Mouse (Mus musculus): ENCODE measurements at regions not wholly inside any gene's neighbourhood (a gene's known extent, or its start where the extent isn't known, plus 50 kb on each side); places are given as distances from the start of the nearest gene placed in this dataset.

DNA sequence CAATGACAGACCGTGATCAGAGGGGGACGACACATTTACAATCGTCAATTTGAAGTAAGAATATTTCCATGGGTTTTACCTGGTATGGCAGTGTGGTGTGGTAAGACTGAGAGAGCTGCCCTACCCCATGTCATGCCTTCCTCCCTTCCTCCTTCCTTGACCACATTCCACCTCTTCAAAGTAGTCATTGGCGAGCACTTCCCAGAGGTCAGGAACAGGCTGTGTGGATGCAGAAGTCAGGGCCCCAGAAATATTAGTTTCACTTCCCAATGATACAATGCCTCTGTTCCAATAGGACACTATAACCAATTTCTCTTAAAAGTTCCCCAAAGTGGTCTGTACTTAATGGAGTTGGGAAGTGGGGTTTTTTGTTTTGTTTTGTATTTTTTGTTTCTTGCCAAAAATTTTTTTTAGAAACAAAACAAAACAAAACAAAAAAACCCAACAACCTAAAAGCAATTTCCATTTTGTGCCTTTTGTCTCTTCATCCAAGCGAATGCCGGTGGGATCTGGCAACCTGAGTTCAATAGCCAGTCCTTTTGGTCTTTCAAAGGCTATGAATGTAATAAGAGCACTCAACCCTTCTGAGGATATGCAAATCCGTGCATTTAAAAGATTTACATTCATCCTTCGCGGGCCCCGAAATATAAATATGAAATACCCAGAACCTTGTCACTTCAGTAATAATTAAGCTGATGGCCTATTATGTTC is 387.9 kb downstream of the Insc start:
- TF ChIP-seq CTCF (IDR thresholded peaks at IDR 0.05), result no peak
- TF ChIP-seq EP300 (IDR thresholded peaks at IDR 0.05; ENCODE audit: insufficient read depth, low read depth, low read length), result no peak
- no peak for TF ChIP-seq POLR2A (IDR thresholded peaks at IDR 0.05; ENCODE audit: insufficient read depth, low read depth, low read length)
